Mouse (Mus musculus): ENCODE results near the gene Tgm4.

DNA sequence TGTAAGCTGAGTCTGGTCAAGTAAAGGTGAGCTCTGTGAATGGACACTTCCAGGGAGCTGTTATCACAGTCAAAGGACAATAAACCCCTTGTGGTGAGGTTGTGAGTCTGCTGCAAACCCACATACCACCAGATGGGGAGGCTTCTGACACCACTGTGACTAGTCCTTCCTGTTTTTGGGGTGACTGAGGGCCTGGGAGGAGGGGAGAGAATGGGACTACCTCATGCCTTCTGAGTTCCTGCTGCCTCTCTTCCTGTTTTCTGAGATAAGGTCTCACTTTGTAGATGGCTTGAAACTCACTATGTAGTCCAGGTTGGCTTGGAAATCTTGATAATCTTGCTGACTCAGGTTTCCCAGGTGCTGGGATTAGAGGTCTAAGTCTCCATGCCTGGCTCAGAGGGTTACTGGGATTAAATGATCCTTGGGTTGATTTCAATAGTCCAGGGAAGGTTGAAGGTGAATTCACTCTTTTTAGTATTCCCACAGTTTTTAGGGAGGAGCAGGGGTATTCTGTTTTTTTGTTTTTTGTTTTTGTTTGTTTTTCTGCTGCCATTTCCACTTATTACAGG, 24.3 kb downstream of the Tgm4 start:
- TF ChIP-seq POLR2A (IDR thresholded peaks at IDR 0.05; ENCODE audit: control insufficient read depth, extremely low read depth, insufficient read depth, low read length, poor library complexity) (no peak), CTCF (IDR thresholded peaks at IDR 0.05; ENCODE audit: borderline replicate concordance, control insufficient read depth, extremely low read depth, insufficient read depth, low read length, poor library complexity) (no peak)

All from thymus, adult 2 months (tissue).